Comparison of ENCODE assay signal across 18 mouse cellular contexts in genomic region chr13:48274107-48274506, GRCm38 (mm10). TPM values are rescaled to one million over a fixed set of nuclear protein-coding genes. Genes with fewer than 3 reads are reported as not detected.
DNase-seq lines count a peak whose midpoint lies in the region; ATAC-seq and TF ChIP-seq lines count a peak whose summit lies in the region.
"Had no signal": no experiment of that assay in that cellular context is flagged by ENCODE, and none has a peak within 500 bp of the region (broad histone marks: within the 10 kb centered on the region; RNA-seq: fewer than 3 reads in every experiment).

No protein-coding gene starts in this region.

- H3K9ac ChIP-seq in forebrain, embryonic 12.5 days: no peak overlapping the region
- H3K9ac ChIP-seq in forebrain, postnatal 0 days: no peak overlapping the region
- no peak overlapping the region for H3K9ac ChIP-seq in intestine, embryonic 15.5 days
- H3K9ac ChIP-seq in intestine, embryonic 16.5 days (ENCODE audit: low read depth, low read length): no peak overlapping the region
- H3K9ac ChIP-seq in midbrain, embryonic 13.5 days (replicated peaks): no peak overlapping the region
- H3K9ac ChIP-seq in midbrain, embryonic 11.5 days (ENCODE audit: low read length): no peak overlapping the region
- H3K9ac ChIP-seq in forebrain, embryonic 16.5 days (replicated peaks; ENCODE audit: low read depth, low read length): no peak overlapping the region
- H3K9ac ChIP-seq: hindbrain, embryonic 15.5 days; liver, embryonic 12.5 days; liver, postnatal 0 days had no signal

- WGBS in forebrain, embryonic 12.5 days: 88% methylated on average over 1 of the region's 1 CpGs
- WGBS in forebrain, postnatal 0 days: 86% methylated on average over 1 of the region's 1 CpGs
- 76% methylated on average over 1 of the region's 1 CpGs for WGBS in intestine, embryonic 15.5 days
- WGBS in intestine, embryonic 16.5 days: 83% methylated on average over 1 of the region's 1 CpGs
- WGBS in midbrain, embryonic 13.5 days: 92% methylated on average over 1 of the region's 1 CpGs
- WGBS in midbrain, embryonic 11.5 days: 86% methylated on average over 1 of the region's 1 CpGs
- 84% methylated on average over 1 of the region's 1 CpGs for WGBS in forebrain, embryonic 16.5 days

- ATAC-seq in forebrain, embryonic 12.5 days (ENCODE audit: low FRiP score): 0 out of 2 replicates have a peak, but pooled peaks have one; percentile 30
- ATAC-seq in forebrain, postnatal 0 days: no peak
- ATAC-seq in intestine, embryonic 15.5 days: no peak
- ATAC-seq in intestine, embryonic 16.5 days: no peak
- no peak; the same call in none of the 2 replicates for ATAC-seq in midbrain, embryonic 13.5 days
- no peak; the same call in 1 of the 2 replicates for ATAC-seq in midbrain, embryonic 11.5 days (ENCODE audit: low FRiP score)
- 0 out of 2 replicates have a peak, but pooled peaks have one; percentile 18 for ATAC-seq in forebrain, embryonic 16.5 days
- ATAC-seq: CD4-positive, CD25-positive, alpha-beta regulatory T cell, adult 4 months; intestine, postnatal 0 days; liver, embryonic 12.5 days; liver, postnatal 0 days had no signal

- no peak overlapping the region for H3K27ac ChIP-seq in forebrain, embryonic 12.5 days
- H3K27ac ChIP-seq in forebrain, postnatal 0 days (ENCODE audit: low read depth, low read length): no peak overlapping the region
- H3K27ac ChIP-seq in intestine, embryonic 15.5 days: no peak overlapping the region
- H3K27ac ChIP-seq in intestine, embryonic 16.5 days (ENCODE audit: low read length): no peak overlapping the region
- H3K27ac ChIP-seq in midbrain, embryonic 13.5 days: no peak overlapping the region
- H3K27ac ChIP-seq in midbrain, embryonic 11.5 days (ENCODE audit: low read depth, low read length): no peak overlapping the region
- no peak overlapping the region for H3K27ac ChIP-seq in forebrain, embryonic 16.5 days (ENCODE audit: low read length)
- H3K27ac ChIP-seq: embryonic facial prominence, embryonic 13.5 days; heart, embryonic 15.5 days; hindbrain, embryonic 15.5 days; limb, embryonic 13.5 days; liver, embryonic 12.5 days; macrophage had no signal

- H3K4me2 ChIP-seq in forebrain, embryonic 12.5 days: no peak overlapping the region
- no peak overlapping the region for H3K4me2 ChIP-seq in forebrain, postnatal 0 days (ENCODE audit: low read depth)
- H3K4me2 ChIP-seq in intestine, embryonic 15.5 days (replicated peaks): peak overlapping the region; percentile 57; the same call in 1 of the 2 replicates
- no peak overlapping the region for H3K4me2 ChIP-seq in intestine, embryonic 16.5 days (ENCODE audit: low read depth, low read length)
- peak overlapping the region; percentile 44; the same call in 1 of the 2 replicates for H3K4me2 ChIP-seq in midbrain, embryonic 13.5 days (replicated peaks)
- no peak overlapping the region for H3K4me2 ChIP-seq in midbrain, embryonic 11.5 days
- no peak overlapping the region for H3K4me2 ChIP-seq in forebrain, embryonic 16.5 days (ENCODE audit: low read length)

- H3K36me3 ChIP-seq in forebrain, embryonic 12.5 days (replicated peaks): no peaks in the 10 kb centered on the region
- no peaks in the 10 kb centered on the region for H3K36me3 ChIP-seq in forebrain, postnatal 0 days (ENCODE audit: insufficient read depth)
- H3K36me3 ChIP-seq in intestine, embryonic 15.5 days: no peaks in the 10 kb centered on the region
- no peaks in the 10 kb centered on the region for H3K36me3 ChIP-seq in intestine, embryonic 16.5 days (ENCODE audit: control insufficient read depth, insufficient read depth, low read length)
- H3K36me3 ChIP-seq in midbrain, embryonic 13.5 days: no peaks in the 10 kb centered on the region
- no peaks in the 10 kb centered on the region for H3K36me3 ChIP-seq in midbrain, embryonic 11.5 days (ENCODE audit: control insufficient read depth, insufficient read depth, low read length)
- no peaks in the 10 kb centered on the region for H3K36me3 ChIP-seq in forebrain, embryonic 16.5 days (ENCODE audit: control insufficient read depth, insufficient read depth)
- H3K36me3 ChIP-seq: embryonic facial prominence, embryonic 13.5 days; heart, embryonic 15.5 days; hindbrain, embryonic 15.5 days; limb, embryonic 13.5 days; liver, embryonic 12.5 days had no signal

- no peak overlapping the region for H3K4me3 ChIP-seq in forebrain, embryonic 12.5 days (replicated peaks)
- H3K4me3 ChIP-seq in forebrain, postnatal 0 days (ENCODE audit: low read depth, low read length): no peak overlapping the region
- no peak overlapping the region for H3K4me3 ChIP-seq in intestine, embryonic 15.5 days (replicated peaks)
- H3K4me3 ChIP-seq in intestine, embryonic 16.5 days (ENCODE audit: low read length): no peak overlapping the region
- H3K4me3 ChIP-seq in midbrain, embryonic 13.5 days (replicated peaks): no peak overlapping the region
- no peak overlapping the region for H3K4me3 ChIP-seq in midbrain, embryonic 11.5 days (ENCODE audit: low read depth, low read length)
- no peak overlapping the region for H3K4me3 ChIP-seq in forebrain, embryonic 16.5 days (replicated peaks; ENCODE audit: low read length)
- H3K4me3 ChIP-seq: liver, embryonic 12.5 days had no signal

- no peak for TF ChIP-seq CTCF in forebrain, postnatal 0 days (IDR thresholded peaks at IDR 0.05; ENCODE audit: low read depth)

- no peaks in the 10 kb centered on the region for H3K9me3 ChIP-seq in forebrain, embryonic 12.5 days
- no peaks in the 10 kb centered on the region for H3K9me3 ChIP-seq in forebrain, postnatal 0 days (ENCODE audit: low read length)
- H3K9me3 ChIP-seq in intestine, embryonic 15.5 days: no peaks in the 10 kb centered on the region
- H3K9me3 ChIP-seq in intestine, embryonic 16.5 days (ENCODE audit: control insufficient read depth, low read length): no peaks in the 10 kb centered on the region
- no peaks in the 10 kb centered on the region for H3K9me3 ChIP-seq in midbrain, embryonic 13.5 days
- no peaks in the 10 kb centered on the region for H3K9me3 ChIP-seq in midbrain, embryonic 11.5 days (ENCODE audit: control insufficient read depth, low read length)
- no peaks in the 10 kb centered on the region for H3K9me3 ChIP-seq in forebrain, embryonic 16.5 days (ENCODE audit: control insufficient read depth, low read length)
- H3K9me3 ChIP-seq: embryonic facial prominence, embryonic 13.5 days; heart, embryonic 15.5 days; hindbrain, embryonic 15.5 days; limb, embryonic 13.5 days; liver, embryonic 12.5 days had no signal

- H3K4me1 ChIP-seq in forebrain, embryonic 12.5 days: peaks cover 25% of the 10 kb centered on the region
- H3K4me1 ChIP-seq in forebrain, postnatal 0 days (ENCODE audit: insufficient read depth): no peaks in the 10 kb centered on the region
- H3K4me1 ChIP-seq in intestine, embryonic 15.5 days (replicated peaks): peaks cover 3% of the 10 kb centered on the region; the same call in 1 of the 2 replicates
- no peaks in the 10 kb centered on the region for H3K4me1 ChIP-seq in intestine, embryonic 16.5 days (ENCODE audit: control insufficient read depth, insufficient read depth, low read length)
- H3K4me1 ChIP-seq in midbrain, embryonic 13.5 days (replicated peaks): peaks cover 34% of the 10 kb centered on the region
- peaks cover 3% of the 10 kb centered on the region; the same call in 1 of the 2 replicates for H3K4me1 ChIP-seq in midbrain, embryonic 11.5 days (ENCODE audit: control insufficient read depth, insufficient read depth, low read length)
- H3K4me1 ChIP-seq in forebrain, embryonic 16.5 days (replicated peaks; ENCODE audit: control insufficient read depth, insufficient read depth, low read length): peaks cover 12% of the 10 kb centered on the region
- H3K4me1 ChIP-seq: liver, embryonic 12.5 days had no signal

- DNase-seq in forebrain, postnatal 0 days: no peak
- DNase-seq in midbrain, embryonic 11.5 days (ENCODE audit: low spot score, missing footprints): no peak
- DNase-seq in right cerebral cortex, postnatal 10 days (ENCODE audit: low spot score in 2 of 2): no peak
- DNase-seq: cerebellum, adult 11 months had no signal

- no peaks in the 10 kb centered on the region for H3K27me3 ChIP-seq in forebrain, embryonic 12.5 days
- H3K27me3 ChIP-seq in forebrain, postnatal 0 days (ENCODE audit: insufficient read depth, low read length): no peaks in the 10 kb centered on the region
- no peaks in the 10 kb centered on the region for H3K27me3 ChIP-seq in intestine, embryonic 15.5 days (replicated peaks)
- H3K27me3 ChIP-seq in intestine, embryonic 16.5 days (replicated peaks; ENCODE audit: control insufficient read depth, insufficient read depth, low read length): no peaks in the 10 kb centered on the region
- no peaks in the 10 kb centered on the region for H3K27me3 ChIP-seq in midbrain, embryonic 13.5 days
- no peaks in the 10 kb centered on the region; the same call in 1 of the 2 replicates for H3K27me3 ChIP-seq in midbrain, embryonic 11.5 days (ENCODE audit: control insufficient read depth, insufficient read depth, low read length)
- no peaks in the 10 kb centered on the region for H3K27me3 ChIP-seq in forebrain, embryonic 16.5 days (replicated peaks; ENCODE audit: control insufficient read depth, insufficient read depth, low read length)
- H3K27me3 ChIP-seq: heart, embryonic 15.5 days; hindbrain, embryonic 15.5 days had no signal

RNA-seq across cellular contexts. Expression of gene Id4, which starts 13.1 kb away (rescaled TPM):
- polyA plus RNA-seq in forebrain, embryonic 12.5 days (2016; fragmentation: Nextera tagmentation; extraction: Ambion mirVana): 233 and 239 TPM in 2 replicates
- 100 and 152 TPM in 2 replicates for total RNA-seq in forebrain, postnatal 0 days (2014; rRNA removed)
- polyA plus RNA-seq in forebrain, postnatal 0 days (2015; fragmentation: Nextera tagmentation; extraction: Ambion mirVana): 32.6 and 80.8 TPM in 2 replicates
- 16.3 and 16.9 TPM in 2 replicates for polyA plus RNA-seq in intestine, embryonic 15.5 days (2015; fragmentation: Nextera tagmentation; extraction: Ambion mirVana)
- 2.9 and 3.1 TPM in 2 replicates for polyA plus RNA-seq in intestine, embryonic 16.5 days (2015; fragmentation: Nextera tagmentation; extraction: Ambion mirVana)
- polyA plus RNA-seq in midbrain, embryonic 13.5 days (2015; fragmentation: Nextera tagmentation; extraction: Ambion mirVana): 124 and 162 TPM in 2 replicates
- polyA plus RNA-seq in midbrain, embryonic 11.5 days (2014; fragmentation: Nextera tagmentation; extraction: Ambion mirVana): 56.4 and 61.4 TPM in 2 replicates
- 72.7 and 77.9 TPM in 2 replicates for polyA plus RNA-seq in forebrain, embryonic 16.5 days (2015; fragmentation: Nextera tagmentation; extraction: Ambion mirVana)
- polyA plus RNA-seq: CD4-positive, CD25-positive, alpha-beta regulatory T cell, adult 4 months; macrophage had no signal

Comparison
In these comparisons a context has a peak if more than half of its experiments do, and no peak if none do; other contexts are left out.
1. ATAC-seq: peak in forebrain, embryonic 12.5 days (single experiment) and forebrain, embryonic 16.5 days (single experiment); none in forebrain, postnatal 0 days (single experiment), intestine, embryonic 15.5 days (single experiment), intestine, embryonic 16.5 days (single experiment), midbrain, embryonic 13.5 days (single experiment) and midbrain, embryonic 11.5 days (single experiment).
2. H3K4me2 ChIP-seq: peak in intestine, embryonic 15.5 days (single experiment) and midbrain, embryonic 13.5 days (single experiment); none in forebrain, embryonic 12.5 days (single experiment), forebrain, postnatal 0 days (single experiment), intestine, embryonic 16.5 days (single experiment), midbrain, embryonic 11.5 days (single experiment) and forebrain, embryonic 16.5 days (single experiment).